Mouse (Mus musculus) embryonic facial prominence, embryonic 14.5 days (tissue): Measurements from ENCODE around the gene Sbsn. TPM values are rescaled to one million over a fixed set of nuclear protein-coding genes. Genes with fewer than 3 reads are reported as not detected.

ENCODE experiments used
- ATAC-seq: fragments of 200-750 bp; cut with Nextera tagmentation; 2 replicates; pipeline ENCODE4 v1.8.0; 2017; ENCODE audit warnings: low read depth, moderate number of reproducible peaks, moderate TSS enrichment
- DNase-seq: peaks from one replicate; pipeline ENCODE4 v3.0.0-alpha.2; 2015; ENCODE audit warnings: low spot score
- H3K27ac ChIP-seq: fragments of 300-500 bp; sonication (generic); replicated peaks from 2 replicates; pipeline ENCODE4 v1.5.1; 2014; ENCODE audit warnings: low read depth, mild to moderate bottlenecking, low read length, moderate library complexity
- H3K27me3 ChIP-seq: fragments of 300-500 bp; sonication (generic); replicated peaks from 2 replicates; pipeline ENCODE4 v1.6.1; 2014; ENCODE audit warnings: low read length; ENCODE audit not compliant: control insufficient read depth, insufficient read depth
- H3K36me3 ChIP-seq: fragments of 300-500 bp; sonication (generic); 2 replicates; pipeline ENCODE4 v1.6.1; 2014; ENCODE audit warnings: low read length, mixed read lengths; ENCODE audit not compliant: control insufficient read depth, insufficient read depth
- H3K4me1 ChIP-seq: fragments of 300-500 bp; sonication (generic); 2 replicates; pipeline ENCODE4 v1.6.1; 2014; ENCODE audit warnings: antibody characterized with exemption, low read length; ENCODE audit not compliant: control insufficient read depth, insufficient read depth
- H3K4me2 ChIP-seq: fragments of 300-500 bp; sonication (generic); 2 replicates; pipeline ENCODE4 v1.6.1; 2014; ENCODE audit warnings: low read depth, mild to moderate bottlenecking, low read length, moderate library complexity, mixed read lengths
- H3K4me3 ChIP-seq: fragments of 300-500 bp; sonication (generic); 2 replicates; pipeline ENCODE4 v1.5.1; 2014; ENCODE audit warnings: low read depth, mild to moderate bottlenecking, low read length
- H3K9ac ChIP-seq: fragments of 300-500 bp; sonication (generic); 2 replicates; pipeline ENCODE4 v1.6.1; 2014; ENCODE audit warnings: low read depth, mild to moderate bottlenecking, low read length, moderate library complexity, mixed read lengths
- H3K9me3 ChIP-seq: fragments of 300-500 bp; sonication (generic); 2 replicates; pipeline ENCODE4 v1.6.1; 2016; ENCODE audit warnings: low read length; ENCODE audit not compliant: control insufficient read depth
- WGBS: fragments of 180-500 bp; shearing (Covaris S2); extraction: QIAGEN DNeasy Blood & Tissue Kit; methylation state at CpG from one replicate; pipeline ENCODE4 v1.1.7; 2014; 5-methylcytosine and 5-hydroxymethylcytosine counted together
- polyA plus RNA-seq: library from polyadenylated mRNA; unstranded; fragments of >200 nt; fragmentation: Nextera tagmentation; extraction: Ambion mirVana; gene quantifications from 2 replicates; pipeline ENCODE4 v1.2.1, GENCODE M21; 2014

Gene Sbsn
- polyA plus RNA-seq, 1 experiment from 2014 or later, result 33.7 TPM

DNA sequence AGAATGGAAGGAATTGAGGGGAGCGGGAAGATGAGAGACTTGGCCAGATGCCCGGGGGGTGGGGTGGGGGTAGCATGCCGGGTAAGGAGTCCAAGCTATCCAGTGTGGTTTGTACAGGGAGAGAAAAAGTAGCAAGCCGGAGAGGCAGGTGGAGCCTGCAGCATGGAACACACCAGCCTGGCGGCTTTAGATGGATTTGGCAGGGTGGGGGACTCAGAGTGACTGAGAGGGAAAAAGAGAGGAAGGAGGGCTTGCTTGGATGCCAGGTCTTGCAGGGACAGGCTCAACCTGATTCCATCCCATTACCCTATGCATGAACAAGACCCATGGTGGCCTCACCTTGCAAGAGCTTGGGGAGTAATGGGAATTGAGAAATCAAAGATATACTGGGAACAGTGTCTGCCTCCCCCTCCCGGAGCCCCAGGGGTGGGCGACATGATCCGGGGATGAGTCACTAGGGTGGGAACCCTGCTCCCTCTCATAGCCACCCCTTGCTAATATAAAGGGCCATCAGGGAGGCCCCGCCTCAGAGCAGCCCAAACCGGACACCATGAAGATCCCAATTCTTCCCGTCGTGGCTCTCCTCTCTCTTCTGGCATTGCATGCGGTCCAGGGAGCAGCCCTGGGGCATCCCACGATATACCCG lies 36.2 kb downstream of the Sbsn start, which contains the start of gene Krtdap:
Gene Krtdap, plus strand, starts transcription at position 520 of the 646 bp plus-strand sequence.
- H3K9ac ChIP-seq, result no peak within 1 kb of the TSS
- no peaks in the 10 kb centered on the region for H3K27me3 ChIP-seq
- no peaks in the 10 kb centered on the region for H3K36me3 ChIP-seq
- DNase-seq (peak; percentile 46), ATAC-seq (peak; percentile 56)
- no peaks in the 10 kb centered on the region for H3K4me1 ChIP-seq
- no peak within 1 kb of the TSS for H3K27ac ChIP-seq
- WGBS, result 36% methylated on average over 15 of the region's 15 CpGs
- no peak within 1 kb of the TSS for H3K4me2 ChIP-seq
- H3K9me3 ChIP-seq, result no peaks in the 10 kb centered on the region
- H3K4me3 ChIP-seq, result no peak within 1 kb of the TSS

DNA sequence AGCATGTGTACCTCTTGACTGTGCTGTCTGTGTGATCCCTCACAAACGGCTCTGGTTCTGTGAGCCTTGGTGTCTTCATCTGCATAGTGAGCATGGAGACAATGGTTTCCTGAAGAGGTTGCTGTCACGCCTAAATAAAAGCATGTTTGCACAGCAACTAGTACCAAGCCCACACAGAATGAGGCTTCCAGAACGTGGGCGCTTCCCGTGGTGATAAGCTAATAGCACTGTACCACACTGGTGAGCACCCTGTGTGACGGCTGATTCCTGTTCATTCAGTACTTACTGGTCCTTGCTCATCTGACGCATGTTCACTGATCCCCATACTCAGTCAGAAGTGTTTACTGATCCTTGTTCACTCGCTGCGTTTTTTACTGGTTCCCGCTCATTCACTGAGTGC lies 38.9 kb downstream of the Sbsn start:
- H3K9ac ChIP-seq, result no peak overlapping the region
- ATAC-seq (no peak), DNase-seq (no peak)
- H3K9me3 ChIP-seq, result no peaks in the 10 kb centered on the region
- H3K36me3 ChIP-seq, result no peaks in the 10 kb centered on the region
- H3K27ac ChIP-seq, result no peak overlapping the region
- no peaks in the 10 kb centered on the region for H3K27me3 ChIP-seq
- no peak overlapping the region for H3K4me2 ChIP-seq
- 75% methylated on average over 10 of the region's 10 CpGs for WGBS
- H3K4me1 ChIP-seq, result no peaks in the 10 kb centered on the region
- no peak overlapping the region for H3K4me3 ChIP-seq

- DNase-seq, result peak; percentile 66
- Histone ChIP-seq H3K27ac (no peak overlapping the region), H3K9ac (no peak overlapping the region), H3K27me3 (no peaks in the 10 kb centered on the region), H3K4me2 (no peak overlapping the region), H3K9me3 (no peaks in the 10 kb centered on the region), H3K36me3 (no peaks in the 10 kb centered on the region), H3K4me1 (no peaks in the 10 kb centered on the region), H3K4me3 (no peak overlapping the region)
- WGBS, result 19% methylated on average over 9 of the region's 9 CpGs
- ATAC-seq, result peak; percentile 69
These were observed 40.6 kb downstream of the Sbsn start for GRCm38 (mm10) chr7:30791921-30792320.

DNA sequence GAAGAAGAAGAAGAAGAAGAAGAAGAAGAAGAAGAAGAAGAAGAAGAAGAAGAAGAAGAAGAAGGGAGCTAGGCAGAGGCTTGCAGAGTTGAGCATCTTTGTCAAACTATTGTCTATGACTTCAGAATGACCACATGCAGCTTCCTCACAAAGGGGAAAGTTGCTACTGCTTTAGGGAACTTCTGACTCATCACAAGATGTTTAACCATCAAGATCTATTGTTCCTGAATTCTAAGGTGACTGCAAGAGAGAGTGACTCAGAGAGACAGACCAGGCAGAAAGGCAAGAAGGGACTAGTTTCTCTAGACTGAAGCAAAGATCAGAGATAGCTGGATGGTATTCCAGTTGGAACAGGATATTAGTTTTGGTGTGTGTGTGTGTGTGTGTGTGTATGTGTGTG lies 43.6 kb downstream of the Sbsn start:
- Histone ChIP-seq H3K27ac (no peak overlapping the region), H3K36me3 (no peaks in the 10 kb centered on the region)
- ATAC-seq, result no peak

DNA sequence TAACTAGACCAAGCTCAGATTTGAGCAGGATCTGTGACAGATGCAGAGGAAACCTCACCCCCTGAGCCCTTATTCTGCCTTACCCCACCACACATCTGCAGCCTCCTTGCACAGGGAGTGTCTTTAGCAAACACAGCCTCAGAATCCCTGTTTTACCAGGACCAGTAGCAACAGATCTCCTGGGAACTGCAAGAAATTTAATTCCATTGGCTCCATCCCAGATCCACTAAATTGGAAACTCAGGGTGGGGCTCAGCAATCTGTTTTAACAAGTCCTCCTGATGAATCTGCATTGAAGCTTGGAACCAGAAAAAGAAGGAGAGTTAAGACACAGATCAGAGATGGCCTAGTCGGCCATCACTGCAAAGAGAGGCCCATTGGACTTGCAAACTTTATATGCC lies 45.5 kb downstream of the Sbsn start:
- H3K4me1 ChIP-seq, result no peaks in the 10 kb centered on the region
- ATAC-seq, result 0 out of 2 replicates have a peak, but pooled peaks have one; percentile 22

More for the DNA sequence above, 43.6 kb downstream of the Sbsn start:
- Histone ChIP-seq H3K4me1 (no peaks in the 10 kb centered on the region), H3K4me2 (no peak overlapping the region), H3K27me3 (no peaks in the 10 kb centered on the region), H3K4me3 (no peak overlapping the region), H3K9ac (no peak overlapping the region), H3K9me3 (no peaks in the 10 kb centered on the region; the same call in 1 of the 2 replicates)
- DNase-seq, result peak; percentile 17

GRCm38 (mm10) chr7:30800653-30801052 lies 49.4 kb downstream of the Sbsn start:
- Histone ChIP-seq H3K4me3 (no peak overlapping the region), H3K4me2 (no peak overlapping the region), H3K27ac (no peak overlapping the region), H3K9ac (no peak overlapping the region), H3K4me1 (no peaks in the 10 kb centered on the region), H3K9me3 (peaks cover 8% of the 10 kb centered on the region; the same call in 1 of the 2 replicates), H3K27me3 (no peaks in the 10 kb centered on the region), H3K36me3 (no peaks in the 10 kb centered on the region)
- ATAC-seq (no peak), DNase-seq (no peak)

More for the DNA sequence above, 45.5 kb downstream of the Sbsn start:
- Histone ChIP-seq H3K27ac (no peak overlapping the region), H3K9me3 (peaks cover 8% of the 10 kb centered on the region; the same call in 1 of the 2 replicates), H3K9ac (no peak overlapping the region), H3K27me3 (no peaks in the 10 kb centered on the region), H3K4me2 (no peak overlapping the region), H3K36me3 (no peaks in the 10 kb centered on the region), H3K4me3 (no peak overlapping the region)
- DNase-seq, result peak; percentile 43
- WGBS, result 68% methylated on average over 1 of the region's 1 CpGs

GRCm38 (mm10) chr7:30803256-30803655 lies 52.0 kb downstream of the Sbsn start:
- Histone ChIP-seq H3K4me2 (no peak overlapping the region), H3K27ac (no peak overlapping the region), H3K9me3 (peaks cover 8% of the 10 kb centered on the region; the same call in 1 of the 2 replicates), H3K9ac (no peak overlapping the region), H3K4me1 (no peaks in the 10 kb centered on the region), H3K4me3 (no peak overlapping the region), H3K36me3 (no peaks in the 10 kb centered on the region), H3K27me3 (no peaks in the 10 kb centered on the region)
- ATAC-seq, result no peak
- 97% methylated on average over 3 of the region's 3 CpGs for WGBS
- no peak for DNase-seq

- H3K4me2 ChIP-seq, result no peak overlapping the region
- no peak overlapping the region for H3K9ac ChIP-seq
- 80% methylated on average over 9 of the region's 9 CpGs for whole genome bisulfite sequencing
- no peaks in the 10 kb centered on the region for H3K36me3 ChIP-seq
- no peak overlapping the region for H3K4me3 ChIP-seq
- ATAC-seq (no peak), DNase-seq (no peak)
- no peaks in the 10 kb centered on the region for H3K27me3 ChIP-seq
- no peak overlapping the region for H3K27ac ChIP-seq
- peaks cover 8% of the 10 kb centered on the region; the same call in 1 of the 2 replicates for H3K9me3 ChIP-seq
- no peaks in the 10 kb centered on the region for H3K4me1 ChIP-seq
These were observed 52.9 kb downstream of the Sbsn start for GRCm38 (mm10) chr7:30804026-30804715.
